ENCODE assay signal across 27 mouse cellular contexts in the genomic region with DNA sequence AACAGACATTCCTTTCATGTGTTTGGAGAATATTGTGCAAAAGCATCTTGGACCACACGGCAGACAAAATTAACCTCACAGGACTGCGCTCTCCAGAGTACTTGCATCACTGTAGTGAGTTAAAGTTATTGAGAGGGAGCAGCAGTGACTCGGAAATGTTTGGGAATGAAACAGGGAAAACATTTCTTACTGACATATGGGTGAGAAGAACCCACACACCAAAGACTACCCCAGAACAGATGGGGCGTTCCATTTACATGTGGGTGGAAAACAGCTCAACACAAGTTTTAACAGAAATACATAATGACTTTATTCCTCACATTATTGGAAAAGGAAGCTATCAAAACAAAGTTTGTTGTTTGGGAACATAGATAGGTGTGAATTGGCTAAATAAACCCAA. TPM values are rescaled to one million over a fixed set of nuclear protein-coding genes. Genes with fewer than 3 reads are reported as not detected.
DNase-seq lines count a peak whose midpoint lies in the region; ATAC-seq and TF ChIP-seq lines count a peak whose summit lies in the region.
"Had no signal": no experiment of that assay in that cellular context is flagged by ENCODE, and none has a peak within 500 bp of the region (broad histone marks: within the 10 kb centered on the region; RNA-seq: fewer than 3 reads in every experiment).

No protein-coding gene starts in this region.

- TF ChIP-seq POLR2A in brain, embryonic 14.5 days (IDR thresholded peaks at IDR 0.05; ENCODE audit: borderline replicate concordance, extremely low read depth, insufficient read depth, insufficient read length, poor library complexity, severe bottlenecking), result no peak

- TF ChIP-seq CTCF in brain, embryonic 14.5 days (IDR thresholded peaks at IDR 0.05; ENCODE audit: borderline replicate concordance, extremely low read depth, insufficient read depth, insufficient read length), result no peak

- ATAC-seq in frontal cortex, adult (ENCODE audit: low TSS enrichment), result peak; percentile 76; the same call in 1 of the 2 replicates
- ATAC-seq: CD4-positive, CD25-positive, alpha-beta regulatory T cell, adult 4 months; hindbrain, embryonic 16.5 days; midbrain, embryonic 16.5 days had no signal

- no peak for DNase-seq in frontal cortex, postnatal 25 days (ENCODE audit: low spot score in 2 of 2)
- DNase-seq in NIH3T3 (ENCODE audit: low read depth), result peak; percentile 22
- peak; percentile 46 for DNase-seq in brain, embryonic 14.5 days (ENCODE audit: low read depth)
- peak; percentile 46 for DNase-seq in layer of hippocampus, adult 9-11 months
- no peak for DNase-seq in lung, postnatal 36 days
- no peak for DNase-seq in urinary bladder, postnatal 25 days (ENCODE audit: low spot score)
- DNase-seq: cerebellum, adult 11 months; cerebellum, adult 9-11 months; embryo, embryonic 11 days; gastrocnemius, postnatal 14 days; heart, postnatal 14 days; kidney, adult 18-20 months; kidney, postnatal 36 days; liver; lung, embryonic 14.5 days; right cerebral cortex, postnatal 4 days; thymus, adult 2 months; thymus, postnatal 36 days had no signal

RNA-seq across cellular contexts. Expression of a gene that starts 21.8 kb away (rescaled TPM):
- 38.0 and 61.8 TPM in 2 replicates for polyA plus RNA-seq in brain, embryonic 14.5 days (2012; rRNA removed)
- polyA plus RNA-seq: CD4-positive, CD25-positive, alpha-beta regulatory T cell, adult 4 months; heart, embryonic 14.5 days; kidney, embryonic 16.5 days; limb, embryonic 11.5 days; lung, embryonic 14.5 days; spleen, adult 2 months; stomach, postnatal 0 days had no signal

Comparison
In these comparisons a context has a peak if more than half of its experiments do, and no peak if none do; other contexts are left out.
1. DNase-seq: peak in NIH3T3 (single experiment), brain, embryonic 14.5 days (single experiment) and layer of hippocampus, adult 9-11 months (single experiment); none in frontal cortex, postnatal 25 days (0 of 2), lung, postnatal 36 days (single experiment) and urinary bladder, postnatal 25 days (single experiment).